Mouse (Mus musculus) stomach, embryonic 16.5 days (tissue): ENCODE results near the gene Fxyd7. TPM values are rescaled to one million over a fixed set of nuclear protein-coding genes. Genes with fewer than 3 reads are reported as not detected.
A peak's percentile ranks its signal among the peaks of the same experiment; 100 is the strongest.

ENCODE experiments used
- ATAC-seq: fragments of 200-750 bp; cut with Nextera tagmentation; 2 replicates; pipeline ENCODE4 v1.8.0; 2017; ENCODE audit warnings: moderate number of reproducible peaks, moderate TSS enrichment; ENCODE audit not compliant: insufficient read depth, low FRiP score
- H3K27ac ChIP-seq: fragments of 300-500 bp; sonication (generic); 2 replicates; pipeline ENCODE4 v1.5.1; 2014; ENCODE audit warnings: low read length
- H3K27me3 ChIP-seq: fragments of 300-500 bp; sonication (generic); 2 replicates; pipeline ENCODE4 v1.6.1; 2014; ENCODE audit warnings: low read length, control low read depth, mixed read lengths; ENCODE audit not compliant: control insufficient read depth, insufficient read depth
- H3K36me3 ChIP-seq: fragments of 300-500 bp; sonication (generic); 2 replicates; pipeline ENCODE4 v1.6.1; 2014; ENCODE audit warnings: low read length; ENCODE audit not compliant: control insufficient read depth, insufficient read depth
- H3K4me1 ChIP-seq: fragments of 300-500 bp; sonication (generic); 2 replicates; pipeline ENCODE4 v1.6.1; 2014; ENCODE audit warnings: low read length, control low read depth, mixed read lengths; ENCODE audit not compliant: control insufficient read depth, insufficient read depth
- H3K4me2 ChIP-seq: fragments of 300-500 bp; sonication (generic); 2 replicates; pipeline ENCODE4 v1.6.1; 2014; ENCODE audit warnings: low read depth, low read length, mixed read lengths
- H3K4me3 ChIP-seq: fragments of 300-500 bp; sonication (generic); replicated peaks from 2 replicates; pipeline ENCODE4 v1.5.1; 2014; ENCODE audit warnings: mild to moderate bottlenecking, low read length
- H3K9ac ChIP-seq: fragments of 300-500 bp; sonication (generic); 2 replicates; pipeline ENCODE4 v1.6.1; 2014; ENCODE audit warnings: low read length
- H3K9me3 ChIP-seq: fragments of 300-500 bp; sonication (generic); replicated peaks from 2 replicates; pipeline ENCODE4 v1.6.1; 2016; ENCODE audit warnings: low read length, control low read depth; ENCODE audit not compliant: control insufficient read depth
- WGBS: fragments of 180-500 bp; shearing (Covaris S2); extraction: QIAGEN DNeasy Blood & Tissue Kit; methylation state at CpG from one replicate; pipeline ENCODE4 v1.1.7; 2014; 5-methylcytosine and 5-hydroxymethylcytosine counted together
- polyA plus RNA-seq: library from polyadenylated mRNA; unstranded; fragments of >200 nt; fragmentation: Nextera tagmentation; extraction: Ambion mirVana; gene quantifications from 2 replicates; pipeline ENCODE4 v1.2.1, GENCODE M21; 2015

Gene Fxyd7
- polyA plus RNA-seq, 1 experiment from 2014 or later: 25.8 TPM

DNA sequence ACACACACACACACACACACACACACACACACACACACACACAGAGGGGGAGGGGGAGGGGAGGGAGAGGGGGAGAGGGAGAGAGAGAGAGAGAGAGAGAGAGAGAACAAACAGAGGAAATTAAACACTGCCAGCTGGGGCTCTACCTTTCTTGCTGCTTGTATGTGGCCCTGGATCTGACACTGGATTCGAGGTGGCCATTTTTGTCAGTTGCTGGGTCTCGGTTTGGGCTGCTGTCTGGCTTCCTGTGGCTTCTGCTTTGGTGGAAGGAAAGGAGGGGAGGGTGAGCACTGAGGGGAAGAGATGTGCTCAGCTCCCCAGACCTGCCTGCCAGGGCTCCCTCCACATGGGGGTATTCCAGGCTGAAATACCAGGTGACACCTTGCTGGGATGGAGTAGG is 13.6 kb downstream of the Fxyd7 start:
- H3K4me1 ChIP-seq: peaks cover 11% of the 10 kb centered on the region; the same call in 1 of the 2 replicates
- H3K4me3 ChIP-seq: no peak overlapping the region
- H3K27ac ChIP-seq: no peak overlapping the region
- H3K36me3 ChIP-seq: no peaks in the 10 kb centered on the region
- H3K9ac ChIP-seq: no peak overlapping the region
- H3K9me3 ChIP-seq: no peaks in the 10 kb centered on the region
- 56% methylated on average over 2 of the region's 2 CpGs for WGBS
- H3K27me3 ChIP-seq: no peaks in the 10 kb centered on the region; the same call in 1 of the 2 replicates
- no peak overlapping the region for H3K4me2 ChIP-seq
- ATAC-seq: no peak

GRCm38 (mm10) chr7:31036917-31037316 is 14.3 kb downstream of the Fxyd7 start:
- Histone ChIP-seq H3K4me1 (0 out of 2 replicates have a peak, but pooled peaks cover 4% of the 10 kb centered on the region), H3K4me2 (no peak overlapping the region), H3K9ac (no peak overlapping the region), H3K36me3 (no peaks in the 10 kb centered on the region), H3K9me3 (no peaks in the 10 kb centered on the region), H3K27ac (no peak overlapping the region), H3K4me3 (no peak overlapping the region), H3K27me3 (no peaks in the 10 kb centered on the region; the same call in 1 of the 2 replicates)
- ATAC-seq: no peak
- WGBS: 78% methylated on average over 7 of the region's 7 CpGs

DNA sequence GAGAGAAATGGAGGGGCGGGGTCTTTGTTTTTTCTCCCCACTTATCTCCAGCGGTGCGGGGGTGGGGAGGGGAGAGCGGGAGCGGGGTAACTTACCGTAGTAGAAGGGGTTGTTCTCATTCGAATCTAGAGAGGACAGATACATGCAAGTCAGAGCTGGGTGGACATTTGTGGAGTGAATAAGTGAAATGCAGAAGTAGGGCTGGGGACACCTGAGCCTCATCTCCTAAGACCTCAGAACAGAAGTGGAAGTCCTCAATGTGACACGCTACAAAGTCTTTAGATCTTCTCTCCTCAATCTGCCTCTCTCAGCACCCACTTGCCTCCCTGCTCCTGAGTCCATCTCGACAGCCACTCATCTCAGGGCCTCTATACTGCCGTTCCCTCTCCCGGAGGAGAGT is 16.0 kb downstream of the Fxyd7 start:
- Histone ChIP-seq H3K9me3 (no peaks in the 10 kb centered on the region), H3K36me3 (no peaks in the 10 kb centered on the region), H3K4me3 (no peak overlapping the region), H3K27ac (no peak overlapping the region), H3K27me3 (no peaks in the 10 kb centered on the region; the same call in 1 of the 2 replicates), H3K9ac (no peak overlapping the region), H3K4me1 (no peaks in the 10 kb centered on the region), H3K4me2 (no peak overlapping the region)
- WGBS: 77% methylated on average over 11 of the region's 11 CpGs
- ATAC-seq: no peak

DNA sequence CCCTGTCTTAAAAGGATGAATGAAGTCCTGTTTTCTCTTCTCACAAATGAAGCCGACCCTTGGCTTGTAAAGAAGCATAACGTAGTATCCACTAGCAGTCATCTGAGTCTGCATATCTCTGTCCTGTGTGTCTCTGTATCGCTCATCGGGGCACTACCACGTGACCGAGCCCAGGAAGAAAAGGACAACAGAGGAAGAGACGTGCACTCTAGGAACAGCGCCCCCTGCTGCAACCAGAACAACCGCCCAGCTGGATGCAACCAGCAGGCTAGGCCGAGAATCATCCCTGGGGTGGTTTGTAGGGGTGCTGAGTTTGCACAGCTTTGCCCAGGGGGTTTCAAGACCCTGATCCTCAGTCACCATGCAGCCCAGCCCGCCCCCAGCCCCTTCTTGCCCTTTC is 16.5 kb downstream of the Fxyd7 start:
- Histone ChIP-seq H3K4me1 (no peaks in the 10 kb centered on the region), H3K4me3 (no peak overlapping the region), H3K27me3 (no peaks in the 10 kb centered on the region), H3K9ac (no peak overlapping the region), H3K4me2 (no peak overlapping the region), H3K36me3 (no peaks in the 10 kb centered on the region), H3K9me3 (no peaks in the 10 kb centered on the region), H3K27ac (no peak overlapping the region)
- no peak for ATAC-seq
- 68% methylated on average over 11 of the region's 11 CpGs for WGBS

- Histone ChIP-seq H3K9ac (no peak overlapping the region), H3K27me3 (no peaks in the 10 kb centered on the region), H3K4me2 (no peak overlapping the region), H3K4me1 (no peaks in the 10 kb centered on the region), H3K27ac (no peak overlapping the region), H3K4me3 (no peak overlapping the region), H3K36me3 (no peaks in the 10 kb centered on the region), H3K9me3 (no peaks in the 10 kb centered on the region)
- ATAC-seq: peak; percentile 27; the same call in 1 of the 2 replicates
- 41% methylated on average over 9 of the region's 9 CpGs for WGBS
Measured at GRCm38 (mm10) chr7:31033409-31034165, 17.7 kb downstream of the Fxyd7 start.

DNA sequence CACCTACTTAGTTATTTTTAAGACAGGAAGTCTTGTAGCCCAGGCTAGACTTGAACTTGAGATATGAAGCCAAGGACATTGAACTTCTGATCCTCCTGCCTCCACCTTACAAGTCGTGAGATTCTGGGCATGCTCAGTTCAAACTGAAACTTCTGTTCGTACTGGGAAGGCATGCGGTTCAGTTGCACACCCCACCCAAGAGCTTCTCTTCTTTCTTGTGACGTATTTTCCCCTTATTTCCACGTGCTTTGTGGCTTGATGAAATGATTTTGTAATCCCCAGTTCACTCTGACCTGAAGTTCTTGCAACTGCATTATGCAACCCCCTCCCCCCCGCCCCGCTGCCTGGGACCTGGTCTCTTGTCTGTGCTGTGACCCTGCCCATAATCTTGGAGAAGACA is 19.5 kb downstream of the Fxyd7 start:
- Histone ChIP-seq H3K4me1 (no peaks in the 10 kb centered on the region), H3K9me3 (no peaks in the 10 kb centered on the region), H3K27me3 (no peaks in the 10 kb centered on the region), H3K4me2 (no peak overlapping the region), H3K9ac (no peak overlapping the region), H3K4me3 (no peak overlapping the region), H3K27ac (no peak overlapping the region), H3K36me3 (no peaks in the 10 kb centered on the region)
- no peak for ATAC-seq
- WGBS: 70% methylated on average over 7 of the region's 7 CpGs

DNA sequence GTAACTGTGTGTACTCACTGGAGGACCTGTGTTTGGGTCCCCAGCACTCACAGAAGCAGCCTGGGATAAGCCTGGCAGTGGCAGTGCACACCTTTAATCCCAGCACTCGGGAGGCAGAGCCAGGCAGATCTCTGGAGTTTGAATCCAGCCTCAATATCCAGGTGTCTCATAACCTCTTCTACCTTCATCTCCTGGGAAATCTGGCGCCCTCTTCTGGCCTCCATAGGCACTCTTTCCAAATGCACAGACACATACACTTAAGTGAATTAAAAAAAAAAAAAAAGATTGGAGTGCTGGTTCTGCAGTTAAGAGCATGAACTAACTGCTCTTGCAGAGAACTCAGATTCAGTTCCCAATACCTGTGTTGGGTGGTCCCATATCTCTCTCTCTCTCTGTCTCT is 20.6 kb downstream of the Fxyd7 start:
- no peaks in the 10 kb centered on the region for H3K4me1 ChIP-seq
- no peaks in the 10 kb centered on the region for H3K9me3 ChIP-seq
- 72% methylated on average over 2 of the region's 2 CpGs for WGBS
- no peak overlapping the region for H3K4me2 ChIP-seq
- no peak overlapping the region for H3K27ac ChIP-seq
- no peaks in the 10 kb centered on the region for H3K27me3 ChIP-seq
- no peaks in the 10 kb centered on the region for H3K36me3 ChIP-seq
- H3K9ac ChIP-seq: no peak overlapping the region
- ATAC-seq: no peak
- no peak overlapping the region for H3K4me3 ChIP-seq

- no peaks in the 10 kb centered on the region for H3K9me3 ChIP-seq
- no peak overlapping the region for H3K4me3 ChIP-seq
- H3K4me2 ChIP-seq: no peak overlapping the region
- no peak overlapping the region for H3K9ac ChIP-seq
- no peaks in the 10 kb centered on the region for H3K36me3 ChIP-seq
- ATAC-seq: no peak
- no peak overlapping the region for H3K27ac ChIP-seq
- no peaks in the 10 kb centered on the region for H3K27me3 ChIP-seq
- H3K4me1 ChIP-seq: no peaks in the 10 kb centered on the region
- WGBS: 65% methylated on average over 8 of the region's 8 CpGs
Measured at GRCm38 (mm10) chr7:31028609-31029008, 22.7 kb downstream of the Fxyd7 start.

DNA sequence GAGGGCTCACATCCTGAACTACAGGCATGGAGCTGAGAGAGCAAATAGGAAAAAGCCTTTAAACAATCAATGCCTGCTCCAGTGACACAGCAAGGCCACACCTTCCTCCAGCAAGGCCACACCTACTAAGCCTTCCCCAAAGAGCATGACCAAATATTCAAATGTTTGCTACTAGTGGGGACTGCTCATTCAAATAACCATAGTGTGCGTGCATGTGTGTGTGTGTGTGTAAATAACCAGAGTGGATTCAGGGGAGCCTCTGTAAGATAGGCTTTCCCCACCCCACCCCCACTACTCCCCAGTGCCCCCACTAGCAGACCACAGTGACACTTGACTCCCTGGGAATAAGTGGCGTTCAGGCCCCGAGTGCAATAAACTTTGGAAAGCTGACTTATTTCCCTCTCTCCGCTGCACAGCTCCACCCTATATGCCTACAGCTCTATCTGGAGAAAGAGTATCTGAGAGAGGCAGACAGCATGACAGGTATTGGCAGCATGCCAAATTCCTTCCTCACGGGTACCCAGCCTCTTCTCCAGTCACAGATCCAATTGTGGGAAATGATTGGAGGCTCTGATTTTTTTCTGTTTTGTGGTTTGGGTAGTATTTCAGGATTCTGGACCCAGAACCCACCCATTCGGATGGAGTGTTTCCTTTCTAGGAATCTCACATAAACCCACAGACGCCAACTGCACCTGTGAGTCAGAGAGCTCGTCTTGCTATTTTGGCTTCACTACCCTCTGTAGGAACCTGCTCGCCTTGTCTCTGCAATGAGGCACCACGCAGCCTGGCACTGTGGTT is 34.0 kb downstream of the Fxyd7 start:
- no peaks in the 10 kb centered on the region for H3K36me3 ChIP-seq
- no peak overlapping the region for H3K4me3 ChIP-seq
- ATAC-seq: peak; percentile 76
- 0 out of 2 replicates have a peak, but pooled peaks cover 5% of the 10 kb centered on the region for H3K4me1 ChIP-seq
- 0 out of 2 replicates have a peak overlapping the region, but pooled peaks have one; percentile 41 for H3K27ac ChIP-seq
- H3K27me3 ChIP-seq: no peaks in the 10 kb centered on the region
- H3K9me3 ChIP-seq: no peaks in the 10 kb centered on the region
- no peak overlapping the region for H3K4me2 ChIP-seq
- WGBS: 31% methylated on average over 10 of the region's 10 CpGs
- no peak overlapping the region for H3K9ac ChIP-seq
